Mouse (Mus musculus) kidney, embryonic 14.5 days (tissue): ENCODE data around the gene Tfec. TPM values are rescaled to one million over a fixed set of nuclear protein-coding genes. Genes with fewer than 3 reads are reported as not detected.

ENCODE experiments used
- ATAC-seq: fragments of 200-750 bp; cut with Nextera tagmentation; 2 replicates; pipeline ENCODE4 v1.8.0; 2017; ENCODE audit warnings: moderate number of reproducible peaks, mild to moderate bottlenecking, moderate TSS enrichment, moderate library complexity; ENCODE audit not compliant: low FRiP score, low TSS enrichment
- H3K27ac ChIP-seq: fragments of 300-500 bp; sonication (generic); 2 replicates; pipeline ENCODE4 v1.5.1; 2014; ENCODE audit warnings: low read depth, mild to moderate bottlenecking, low read length, moderate library complexity, mixed read lengths
- H3K27me3 ChIP-seq: fragments of 300-500 bp; sonication (generic); 2 replicates; pipeline ENCODE4 v1.6.1; 2014; ENCODE audit warnings: mild to moderate bottlenecking, low read length; ENCODE audit not compliant: control insufficient read depth, insufficient read depth
- H3K36me3 ChIP-seq: fragments of 300-500 bp; sonication (generic); 2 replicates; pipeline ENCODE4 v1.6.1; 2014; ENCODE audit warnings: low read length, mixed read lengths; ENCODE audit not compliant: control insufficient read depth, insufficient read depth
- H3K4me1 ChIP-seq: fragments of 300-500 bp; sonication (generic); 2 replicates; pipeline ENCODE4 v1.6.1; 2014; ENCODE audit warnings: low read length, mixed read lengths; ENCODE audit not compliant: control insufficient read depth, insufficient read depth
- H3K4me2 ChIP-seq: fragments of 300-500 bp; sonication (generic); replicated peaks from 2 replicates; pipeline ENCODE4 v1.6.1; 2014; ENCODE audit warnings: low read depth, mild to moderate bottlenecking, low read length
- H3K4me3 ChIP-seq: fragments of 300-500 bp; sonication (generic); 2 replicates; pipeline ENCODE4 v1.5.1; 2014; ENCODE audit warnings: mild to moderate bottlenecking, low read length
- H3K9ac ChIP-seq: fragments of 300-500 bp; sonication (generic); 2 replicates; pipeline ENCODE4 v1.6.1; 2014; ENCODE audit warnings: low read depth, mild to moderate bottlenecking, low read length, moderate library complexity
- H3K9me3 ChIP-seq: fragments of 300-500 bp; sonication (generic); 2 replicates; pipeline ENCODE4 v1.6.1; 2016; ENCODE audit warnings: low read length; ENCODE audit not compliant: control insufficient read depth
- WGBS: fragments of 180-500 bp; shearing (Covaris S2); extraction: QIAGEN DNeasy Blood & Tissue Kit; methylation state at CpG from one replicate; pipeline ENCODE4 v1.1.7; 2014; 5-methylcytosine and 5-hydroxymethylcytosine counted together
- polyA plus RNA-seq: library from polyadenylated mRNA; unstranded; fragments of >200 nt; fragmentation: Nextera tagmentation; extraction: Ambion mirVana; gene quantifications from 2 replicates; pipeline ENCODE4 v1.2.1, GENCODE M21; 2014

Tfec gene
- polyA plus RNA-seq = 1.9 and 2.0 TPM in 2 replicates

DNA sequence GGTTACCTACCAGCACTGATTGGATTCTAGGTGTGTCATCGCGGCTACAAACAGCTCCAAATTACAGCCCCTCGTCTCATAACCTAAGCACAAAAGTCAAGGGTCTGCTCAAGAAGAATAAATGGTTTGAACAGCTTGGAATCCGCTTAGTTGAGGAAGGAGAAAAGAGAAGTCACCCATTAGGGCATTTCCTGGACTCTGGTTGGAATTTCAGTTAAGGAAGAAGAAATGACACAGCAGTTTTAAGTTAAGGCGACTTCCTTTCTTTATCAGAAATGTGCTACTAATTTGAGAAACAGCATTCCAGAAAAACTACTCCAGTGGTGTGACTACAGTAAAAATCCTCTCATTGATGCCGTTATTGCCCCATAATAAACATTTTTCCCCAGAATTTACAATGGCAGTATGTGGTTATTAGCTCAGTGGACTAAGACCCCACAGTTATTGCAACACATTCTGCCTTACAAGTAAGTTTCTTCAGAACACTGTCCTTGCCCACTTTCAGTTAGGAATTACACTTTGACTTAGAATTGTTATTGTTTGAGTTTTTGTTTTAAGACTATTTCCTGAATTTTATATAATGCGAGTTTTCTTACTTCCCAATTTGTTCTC is at the start of gene Tfec:
Tfec (minus strand) TSS at position 191 of the 612 bp plus-strand sequence.
- no peak within 1 kb of the TSS for H3K4me3 ChIP-seq
- 82% methylated on average over 7 of the region's 7 CpGs for WGBS
- H3K4me2 ChIP-seq = no peak within 1 kb of the TSS
- no peaks in the 10 kb centered on the region for H3K4me1 ChIP-seq
- no peak for ATAC-seq
- H3K27ac ChIP-seq = no peak within 1 kb of the TSS
- H3K9ac ChIP-seq = no peak within 1 kb of the TSS
- no peaks in the 10 kb centered on the region for H3K27me3 ChIP-seq
- no peaks in the 10 kb centered on the region for H3K36me3 ChIP-seq
- no peaks in the 10 kb centered on the region for H3K9me3 ChIP-seq

GRCm38 (mm10) chr6:16947837-16948236 is 49.6 kb upstream of the Tfec start:
- H3K36me3 ChIP-seq = no peaks in the 10 kb centered on the region
- 51% methylated on average over 3 of the region's 3 CpGs for WGBS
- no peak overlapping the region for H3K9ac ChIP-seq
- no peak overlapping the region for H3K4me2 ChIP-seq
- no peak overlapping the region for H3K4me3 ChIP-seq
- no peak overlapping the region for H3K27ac ChIP-seq
- ATAC-seq = no peak
- no peaks in the 10 kb centered on the region for H3K27me3 ChIP-seq
- H3K9me3 ChIP-seq = no peaks in the 10 kb centered on the region
- H3K4me1 ChIP-seq = no peaks in the 10 kb centered on the region

GRCm38 (mm10) chr6:16943513-16943912 is 45.3 kb upstream of the Tfec start:
- Histone ChIP-seq H3K27me3 (no peaks in the 10 kb centered on the region), H3K27ac (no peak overlapping the region), H3K4me3 (no peak overlapping the region), H3K4me1 (no peaks in the 10 kb centered on the region), H3K36me3 (no peaks in the 10 kb centered on the region), H3K9me3 (no peaks in the 10 kb centered on the region), H3K9ac (no peak overlapping the region), H3K4me2 (no peak overlapping the region)
- WGBS = 85% methylated on average over 3 of the region's 3 CpGs
- ATAC-seq = no peak

DNA sequence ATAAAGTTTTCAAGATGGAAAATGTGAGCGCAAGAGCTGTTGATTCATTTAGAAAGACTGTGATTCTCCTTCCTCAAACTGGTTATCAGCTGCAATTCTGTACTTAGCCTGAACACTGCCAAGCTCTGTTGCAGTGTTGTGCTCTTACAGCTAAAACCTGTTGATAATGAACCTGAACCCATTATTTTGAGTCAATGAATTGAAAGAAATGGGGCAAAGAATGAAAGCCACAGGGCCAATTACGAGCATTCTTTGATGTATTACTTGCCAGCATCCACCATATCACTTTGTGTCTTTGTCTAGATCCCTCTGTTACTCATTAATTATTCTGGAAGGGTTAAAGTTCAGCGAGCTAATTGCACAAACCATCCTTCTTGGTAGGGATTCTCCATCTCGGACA is 44.2 kb upstream of the Tfec start:
- Histone ChIP-seq H3K4me1 (no peaks in the 10 kb centered on the region), H3K9me3 (no peaks in the 10 kb centered on the region), H3K36me3 (no peaks in the 10 kb centered on the region), H3K4me2 (no peak overlapping the region), H3K27me3 (no peaks in the 10 kb centered on the region), H3K9ac (no peak overlapping the region), H3K27ac (no peak overlapping the region), H3K4me3 (no peak overlapping the region)
- ATAC-seq = no peak
- WGBS = 76% methylated on average over 4 of the region's 4 CpGs

DNA sequence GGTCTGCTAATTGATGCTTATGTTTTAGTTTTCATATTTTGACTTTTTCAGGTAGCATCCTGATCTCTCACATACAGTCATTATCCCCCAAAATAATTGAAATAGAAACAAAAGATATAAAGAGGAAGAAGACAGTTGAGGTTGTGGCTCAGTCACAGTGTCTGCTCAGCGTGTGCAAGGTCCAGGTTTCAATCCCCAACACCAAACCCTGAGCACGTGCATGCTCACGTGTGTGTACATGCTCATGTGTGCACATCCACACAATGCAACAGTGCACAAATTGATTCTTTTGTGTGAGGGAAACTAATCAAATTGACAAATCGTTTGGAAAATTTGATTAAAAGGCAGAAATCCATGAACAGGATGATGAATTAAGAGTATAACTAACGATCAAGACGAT is 32.8 kb upstream of the Tfec start:
- H3K9me3 ChIP-seq = no peaks in the 10 kb centered on the region
- H3K27me3 ChIP-seq = no peaks in the 10 kb centered on the region
- H3K9ac ChIP-seq = no peak overlapping the region
- no peak overlapping the region for H3K27ac ChIP-seq
- no peak overlapping the region for H3K4me2 ChIP-seq
- no peaks in the 10 kb centered on the region for H3K4me1 ChIP-seq
- 86% methylated on average over 6 of the region's 6 CpGs for WGBS
- no peak for ATAC-seq
- no peak overlapping the region for H3K4me3 ChIP-seq
- no peaks in the 10 kb centered on the region for H3K36me3 ChIP-seq

DNA sequence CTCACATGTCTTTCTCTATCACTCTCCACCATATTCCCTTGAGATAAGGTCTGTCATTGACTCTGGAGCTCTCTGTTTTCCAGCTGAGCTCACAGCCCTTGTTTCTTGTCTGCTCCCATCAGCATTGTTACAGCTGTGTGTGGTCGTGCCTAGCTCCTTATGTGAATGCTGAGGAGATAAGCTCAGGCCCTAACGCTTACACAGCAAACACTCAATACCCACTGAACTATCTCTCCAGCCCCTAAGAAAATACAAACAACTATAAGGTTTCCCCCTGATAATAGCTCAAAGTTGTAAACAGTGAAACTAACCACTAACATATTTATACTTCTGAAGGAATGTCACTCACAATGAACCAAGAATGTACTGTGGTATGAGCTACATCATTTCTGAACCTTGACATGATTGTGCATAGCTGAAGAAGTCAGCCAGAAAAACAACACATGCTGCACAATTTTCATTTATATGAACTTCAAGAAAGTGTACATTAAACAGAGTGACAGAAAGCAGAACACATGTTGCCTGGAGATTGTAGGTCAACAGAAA is 21.9 kb upstream of the Tfec start:
- Histone ChIP-seq H3K4me3 (no peak overlapping the region), H3K27ac (no peak overlapping the region), H3K4me2 (no peak overlapping the region), H3K9me3 (no peaks in the 10 kb centered on the region), H3K36me3 (no peaks in the 10 kb centered on the region), H3K4me1 (no peaks in the 10 kb centered on the region), H3K9ac (no peak overlapping the region), H3K27me3 (no peaks in the 10 kb centered on the region)
- ATAC-seq = no peak
- 71% methylated on average over 2 of the region's 2 CpGs for WGBS

DNA sequence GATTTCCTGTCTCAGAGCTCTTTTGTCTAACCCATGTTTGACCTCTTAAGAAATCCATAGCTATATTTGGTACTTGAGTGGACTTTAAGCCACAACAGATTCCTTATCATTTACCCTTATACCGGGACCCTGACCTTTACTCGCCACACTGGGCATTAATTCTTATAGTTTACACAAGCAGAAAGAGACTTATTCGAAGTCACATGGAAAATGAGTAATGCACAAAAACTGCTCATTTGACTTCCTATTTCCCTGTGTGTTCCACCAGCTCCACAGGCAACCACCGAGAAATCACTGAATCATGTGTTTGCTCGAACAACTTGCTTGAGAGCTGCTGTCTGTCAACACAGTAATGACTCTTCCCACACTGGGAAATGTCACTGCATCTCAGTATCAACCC is 6.4 kb downstream of the Tfec start:
- no peaks in the 10 kb centered on the region for H3K4me1 ChIP-seq
- no peak overlapping the region for H3K9ac ChIP-seq
- H3K9me3 ChIP-seq = no peaks in the 10 kb centered on the region
- no peak for ATAC-seq
- 61% methylated on average over 5 of the region's 5 CpGs for WGBS
- H3K27me3 ChIP-seq = no peaks in the 10 kb centered on the region
- H3K4me3 ChIP-seq = no peak overlapping the region
- H3K27ac ChIP-seq = no peak overlapping the region
- H3K4me2 ChIP-seq = no peak overlapping the region
- H3K36me3 ChIP-seq = no peaks in the 10 kb centered on the region

- H3K4me3 ChIP-seq = no peak overlapping the region
- WGBS = 49% methylated on average over 5 of the region's 5 CpGs
- no peak overlapping the region for H3K9ac ChIP-seq
- no peak for ATAC-seq
- no peaks in the 10 kb centered on the region for H3K9me3 ChIP-seq
- no peaks in the 10 kb centered on the region for H3K27me3 ChIP-seq
- no peaks in the 10 kb centered on the region for H3K36me3 ChIP-seq
- H3K27ac ChIP-seq = no peak overlapping the region
- H3K4me1 ChIP-seq = no peaks in the 10 kb centered on the region
- H3K4me2 ChIP-seq = no peak overlapping the region
Measured at GRCm38 (mm10) chr6:16883537-16884307, 14.5 kb downstream of the Tfec start.

GRCm38 (mm10) chr6:16874021-16874542 is 24.2 kb downstream of the Tfec start:
- Histone ChIP-seq H3K27ac (no peak overlapping the region), H3K9me3 (no peaks in the 10 kb centered on the region), H3K9ac (no peak overlapping the region), H3K4me2 (no peak overlapping the region), H3K4me3 (no peak overlapping the region), H3K36me3 (no peaks in the 10 kb centered on the region), H3K4me1 (no peaks in the 10 kb centered on the region), H3K27me3 (no peaks in the 10 kb centered on the region)
- WGBS = 88% methylated on average over 2 of the region's 2 CpGs
- ATAC-seq = no peak
